Mouse (Mus musculus): ENCODE measurements at regions not wholly inside any gene's neighbourhood (a gene's known extent, or its start where the extent isn't known, plus 50 kb on each side); places are given as distances from the start of the nearest gene placed in this dataset.
A peak's percentile ranks its signal among the peaks of the same experiment; 100 is the strongest.

GRCm38 (mm10) chr2:75538114-75538513, 120.9 kb upstream of the Hnrnpa3 start:
- WGBS, result 26% methylated on average over 4 of the region's 4 CpGs
- Histone ChIP-seq H3K27ac (replicated peaks) (no peak overlapping the region), H3K36me3 (replicated peaks) (no peaks in the 10 kb centered on the region), H3K4me1 (peaks cover 10% of the 10 kb centered on the region), H3K27me3 (replicated peaks; ENCODE audit: low read depth, poor library complexity, severe bottlenecking) (peaks cover 4% of the 10 kb centered on the region; the same call in 1 of the 2 replicates), H3K9me3 (no peaks in the 10 kb centered on the region), H3K4me3 (no peak overlapping the region)
- peak; percentile 15 for DNase-seq (ENCODE audit: low spot score)

DNA sequence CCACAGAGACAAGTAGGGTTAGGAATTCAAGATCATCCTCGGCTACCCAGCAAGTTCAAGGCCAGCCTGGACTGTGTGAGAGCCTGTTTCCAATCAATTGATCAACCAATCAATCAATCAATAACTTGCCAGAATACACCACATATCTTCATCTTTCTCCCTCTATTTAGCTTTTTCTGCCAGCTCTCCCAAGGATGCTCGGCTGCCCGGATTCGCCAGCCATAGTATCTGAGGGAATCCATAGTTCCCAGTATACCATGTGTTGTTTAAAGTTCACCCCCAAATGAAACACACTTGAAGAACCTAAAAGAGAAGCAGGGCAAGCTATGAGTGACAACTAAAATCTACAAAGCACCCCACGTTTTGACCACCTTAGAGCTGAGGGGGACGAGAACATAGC, 119.3 kb upstream of the Hnrnpa3 start:
- peaks cover 6% of the 10 kb centered on the region; the same call in 1 of the 2 replicates for H3K4me1 ChIP-seq
- no peaks in the 10 kb centered on the region for H3K36me3 ChIP-seq (replicated peaks)
- DNase-seq (ENCODE audit: low spot score), result no peak
- no peak overlapping the region for H3K4me3 ChIP-seq
- H3K9me3 ChIP-seq, result no peaks in the 10 kb centered on the region
- H3K27me3 ChIP-seq (replicated peaks; ENCODE audit: low read depth, poor library complexity, severe bottlenecking), result peaks cover 4% of the 10 kb centered on the region; the same call in 1 of the 2 replicates
- H3K27ac ChIP-seq (replicated peaks), result no peak overlapping the region
- WGBS, result 93% methylated on average over 6 of the region's 6 CpGs

GRCm38 (mm10) chr2:75542331-75542730, 116.7 kb upstream of the Hnrnpa3 start:
- Histone ChIP-seq H3K4me1 (peaks cover 6% of the 10 kb centered on the region; the same call in 1 of the 2 replicates), H3K9me3 (no peaks in the 10 kb centered on the region), H3K27me3 (replicated peaks; ENCODE audit: low read depth, poor library complexity, severe bottlenecking) (no peaks in the 10 kb centered on the region), H3K27ac (replicated peaks) (no peak overlapping the region), H3K4me3 (no peak overlapping the region), H3K36me3 (replicated peaks) (no peaks in the 10 kb centered on the region)
- 94% methylated on average over 5 of the region's 5 CpGs for WGBS
- DNase-seq (ENCODE audit: low spot score), result no peak

DNA sequence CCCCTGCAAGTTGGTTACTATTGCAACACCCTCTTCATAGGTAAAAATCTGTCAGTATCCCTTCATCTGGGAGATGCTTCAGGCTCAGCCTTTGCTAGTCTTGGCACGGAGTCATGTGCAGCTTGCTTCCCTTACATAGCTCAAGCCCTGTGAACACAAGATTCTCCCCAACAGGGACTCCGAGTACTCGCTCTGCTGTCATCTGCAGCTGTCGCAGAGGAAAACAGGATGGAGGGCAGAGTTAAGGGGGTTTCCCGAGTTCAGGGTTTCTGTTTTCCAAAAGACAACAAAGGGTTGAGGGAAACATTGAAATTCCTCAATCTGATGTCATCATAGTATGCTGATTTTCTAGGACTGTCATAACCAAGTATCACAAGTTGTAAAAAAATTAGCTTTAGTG, 116.3 kb upstream of the Hnrnpa3 start:
- Histone ChIP-seq H3K27ac (replicated peaks) (no peak overlapping the region), H3K27me3 (replicated peaks; ENCODE audit: low read depth, poor library complexity, severe bottlenecking) (no peaks in the 10 kb centered on the region), H3K4me3 (no peak overlapping the region), H3K4me1 (peaks cover 5% of the 10 kb centered on the region; the same call in 1 of the 2 replicates), H3K36me3 (replicated peaks) (no peaks in the 10 kb centered on the region), H3K9me3 (no peaks in the 10 kb centered on the region)
- 73% methylated on average over 5 of the region's 5 CpGs for WGBS
- no peak for DNase-seq (ENCODE audit: low spot score)

- no peaks in the 10 kb centered on the region for H3K27me3 ChIP-seq (replicated peaks; ENCODE audit: low read depth, poor library complexity, severe bottlenecking)
- no peak for DNase-seq (ENCODE audit: low spot score)
- no peak overlapping the region for H3K27ac ChIP-seq (replicated peaks)
- H3K9me3 ChIP-seq, result no peaks in the 10 kb centered on the region
- 92% methylated on average over 7 of the region's 7 CpGs for WGBS
- H3K4me1 ChIP-seq, result no peaks in the 10 kb centered on the region
- H3K36me3 ChIP-seq (replicated peaks), result no peaks in the 10 kb centered on the region
- no peak overlapping the region for H3K4me3 ChIP-seq
Observed at GRCm38 (mm10) chr2:75545971-75546370, 113.1 kb upstream of the Hnrnpa3 start.

DNA sequence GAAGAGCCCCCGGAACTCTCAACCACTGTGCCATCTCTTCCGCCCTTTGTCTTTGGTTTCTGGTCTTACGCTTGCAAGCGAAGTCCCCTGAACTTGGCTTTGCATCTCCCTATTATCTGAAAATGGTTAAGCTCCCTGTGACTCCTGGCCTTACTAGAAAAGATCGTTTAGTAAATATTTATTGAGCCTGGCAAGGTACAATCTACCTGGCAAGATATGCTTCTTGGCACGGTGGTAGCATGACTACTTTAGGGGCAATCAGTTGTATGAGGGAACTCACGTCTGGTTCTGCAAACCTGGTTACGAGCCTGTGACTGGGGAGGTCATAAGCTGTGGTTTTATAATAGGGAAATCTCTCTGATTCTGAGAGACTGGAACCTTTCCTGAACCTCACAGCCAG, 103.4 kb upstream of the Hnrnpa3 start:
- WGBS, result 92% methylated on average over 8 of the region's 8 CpGs
- H3K4me3 ChIP-seq, result no peak overlapping the region

GRCm38 (mm10) chr2:75556744-75557143, 102.3 kb upstream of the Hnrnpa3 start:
- H3K4me3 ChIP-seq, result no peak overlapping the region
- no peak for DNase-seq (ENCODE audit: low spot score)
- no peaks in the 10 kb centered on the region for H3K9me3 ChIP-seq
- H3K27ac ChIP-seq (replicated peaks), result no peak overlapping the region
- 66% methylated on average over 7 of the region's 7 CpGs for WGBS
- H3K27me3 ChIP-seq (replicated peaks; ENCODE audit: low read depth, poor library complexity, severe bottlenecking), result no peaks in the 10 kb centered on the region
- H3K36me3 ChIP-seq (replicated peaks), result no peaks in the 10 kb centered on the region
- H3K4me1 ChIP-seq, result no peaks in the 10 kb centered on the region

More for the DNA sequence above, 103.4 kb upstream of the Hnrnpa3 start:
- no peaks in the 10 kb centered on the region for H3K4me1 ChIP-seq
- H3K27ac ChIP-seq (replicated peaks), result no peak overlapping the region
- H3K27me3 ChIP-seq (replicated peaks; ENCODE audit: low read depth, poor library complexity, severe bottlenecking), result no peaks in the 10 kb centered on the region
- H3K9me3 ChIP-seq, result no peaks in the 10 kb centered on the region
- DNase-seq (ENCODE audit: low spot score), result no peak
- no peaks in the 10 kb centered on the region for H3K36me3 ChIP-seq (replicated peaks)

- no peaks in the 10 kb centered on the region for H3K4me1 ChIP-seq
- 83% methylated on average over 11 of the region's 11 CpGs for WGBS
- DNase-seq (ENCODE audit: low spot score), result no peak
- H3K27me3 ChIP-seq (replicated peaks; ENCODE audit: low read depth, poor library complexity, severe bottlenecking), result no peaks in the 10 kb centered on the region
- no peak overlapping the region for H3K4me3 ChIP-seq
- H3K27ac ChIP-seq (replicated peaks), result no peak overlapping the region
- no peaks in the 10 kb centered on the region for H3K36me3 ChIP-seq (replicated peaks)
- H3K9me3 ChIP-seq, result no peaks in the 10 kb centered on the region
Observed at GRCm38 (mm10) chr2:75557392-75557791, 101.7 kb upstream of the Hnrnpa3 start.

DNA sequence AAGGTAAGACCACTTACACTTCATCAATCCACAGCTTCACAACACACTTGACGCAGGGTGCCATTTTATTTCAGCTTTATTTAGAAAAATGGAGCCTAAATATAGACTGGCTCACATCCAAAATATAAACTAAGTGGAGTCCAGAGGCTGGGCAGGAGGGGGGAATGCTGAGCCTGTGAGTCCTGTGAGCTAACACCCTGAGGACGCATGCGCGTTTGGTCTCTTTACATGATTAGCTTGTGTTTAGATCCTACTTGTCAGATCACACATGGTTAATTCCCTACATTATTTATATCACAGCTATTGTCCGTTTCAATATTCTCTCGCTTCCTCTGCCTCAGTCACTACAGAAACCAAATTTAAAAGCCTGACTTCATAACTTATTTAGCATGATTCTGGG, 99.1 kb upstream of the Hnrnpa3 start:
- WGBS, result 90% methylated on average over 6 of the region's 6 CpGs
- no peak overlapping the region for H3K27ac ChIP-seq (replicated peaks)
- H3K36me3 ChIP-seq (replicated peaks), result no peaks in the 10 kb centered on the region
- no peak overlapping the region for H3K4me3 ChIP-seq
- no peaks in the 10 kb centered on the region for H3K4me1 ChIP-seq
- no peaks in the 10 kb centered on the region for H3K9me3 ChIP-seq
- no peaks in the 10 kb centered on the region for H3K27me3 ChIP-seq (replicated peaks; ENCODE audit: low read depth, poor library complexity, severe bottlenecking)
- no peak for DNase-seq (ENCODE audit: low spot score)

GRCm38 (mm10) chr2:75563253-75563913, 95.7 kb upstream of the Hnrnpa3 start:
- no peak overlapping the region for H3K27ac ChIP-seq (replicated peaks)
- no peak overlapping the region for H3K4me3 ChIP-seq
- WGBS, result 66% methylated on average over 9 of the region's 9 CpGs
- no peak for DNase-seq (ENCODE audit: low spot score)
- no peaks in the 10 kb centered on the region for H3K9me3 ChIP-seq
- no peaks in the 10 kb centered on the region for H3K27me3 ChIP-seq (replicated peaks; ENCODE audit: low read depth, poor library complexity, severe bottlenecking)
- no peaks in the 10 kb centered on the region for H3K36me3 ChIP-seq (replicated peaks)
- H3K4me1 ChIP-seq, result no peaks in the 10 kb centered on the region

- no peaks in the 10 kb centered on the region for H3K36me3 ChIP-seq (replicated peaks)
- DNase-seq (ENCODE audit: low spot score), result no peak
- no peaks in the 10 kb centered on the region for H3K27me3 ChIP-seq (replicated peaks; ENCODE audit: low read depth, poor library complexity, severe bottlenecking)
- 41% methylated on average over 5 of the region's 5 CpGs for WGBS
- no peaks in the 10 kb centered on the region for H3K9me3 ChIP-seq
- H3K27ac ChIP-seq (replicated peaks), result no peak overlapping the region
- no peak overlapping the region for H3K4me3 ChIP-seq
- no peaks in the 10 kb centered on the region for H3K4me1 ChIP-seq
Observed at GRCm38 (mm10) chr2:75564809-75565208, 94.3 kb upstream of the Hnrnpa3 start.

GRCm38 (mm10) chr2:75567131-75567530, 91.9 kb upstream of the Hnrnpa3 start:
- Histone ChIP-seq H3K27me3 (replicated peaks; ENCODE audit: low read depth, poor library complexity, severe bottlenecking) (0 out of 2 replicates have a peak, but pooled peaks cover 5% of the 10 kb centered on the region), H3K9me3 (no peaks in the 10 kb centered on the region), H3K27ac (replicated peaks) (no peak overlapping the region), H3K4me3 (no peak overlapping the region), H3K4me1 (no peaks in the 10 kb centered on the region), H3K36me3 (replicated peaks) (no peaks in the 10 kb centered on the region)
- no peak for DNase-seq (ENCODE audit: low spot score)
- WGBS, result 91% methylated on average over 4 of the region's 4 CpGs

DNA sequence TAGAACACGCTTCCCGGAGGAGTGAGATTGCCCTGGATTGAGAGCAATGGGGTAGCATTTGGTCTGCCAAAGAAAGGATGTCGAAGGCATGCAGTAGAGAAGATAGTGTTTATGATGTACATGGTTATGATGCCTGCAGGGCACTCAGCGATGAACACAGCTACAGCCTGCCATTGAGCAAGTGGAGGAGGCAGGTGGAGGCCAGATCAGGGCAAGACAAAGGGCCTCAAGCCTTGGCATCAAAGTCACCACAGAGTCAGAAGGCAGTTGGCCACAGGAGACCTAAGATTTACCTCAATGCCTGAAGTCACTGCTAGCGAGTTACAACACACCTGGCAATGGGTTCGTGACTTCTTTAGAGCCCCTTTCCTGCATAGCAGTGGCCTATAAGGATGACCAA, 89.3 kb upstream of the Hnrnpa3 start:
- DNase-seq (ENCODE audit: low spot score), result no peak
- Histone ChIP-seq H3K27me3 (replicated peaks; ENCODE audit: low read depth, poor library complexity, severe bottlenecking) (0 out of 2 replicates have a peak, but pooled peaks cover 8% of the 10 kb centered on the region), H3K9me3 (no peaks in the 10 kb centered on the region), H3K4me1 (no peaks in the 10 kb centered on the region), H3K36me3 (replicated peaks) (no peaks in the 10 kb centered on the region), H3K4me3 (no peak overlapping the region), H3K27ac (replicated peaks) (no peak overlapping the region)
- 86% methylated on average over 6 of the region's 6 CpGs for WGBS
